In the genomic region with DNA sequence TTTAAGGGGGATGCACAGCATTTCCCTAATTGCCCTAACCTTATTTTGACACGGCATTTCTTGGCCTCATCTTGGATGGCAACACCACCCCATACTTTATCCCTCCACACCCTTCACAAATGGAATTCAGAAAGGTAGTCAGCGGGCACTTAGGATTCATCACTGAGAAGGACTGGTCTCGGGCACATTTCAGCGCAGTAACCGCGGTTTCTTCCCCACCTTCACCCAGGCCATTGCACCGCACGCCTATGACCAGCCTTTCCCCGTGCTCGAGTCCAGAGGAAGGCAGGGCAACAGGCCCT, we compare ENCODE assay signal across 8 mouse cellular contexts. TPM values are rescaled to one million over a fixed set of nuclear protein-coding genes. Genes with fewer than 3 reads are reported as not detected.
DNase-seq lines count a peak whose midpoint lies in the region; ATAC-seq and TF ChIP-seq lines count a peak whose summit lies in the region.

No protein-coding gene starts in this region.

- TF ChIP-seq CTCF in cerebellum, adult 2 months (IDR thresholded peaks at IDR 0.05; ENCODE audit: borderline replicate concordance, insufficient read depth, low read depth, low read length) = no peak
- TF ChIP-seq CTCF in spleen, adult 2 months (IDR thresholded peaks at IDR 0.05; ENCODE audit: extremely low read depth, insufficient read depth, insufficient read length, insufficient replicate concordance) = no peak

- no peaks in the 10 kb centered on the region for H3K36me3 ChIP-seq in spleen, adult 2 months (ENCODE audit: control insufficient read depth, insufficient read depth, low read length)
- H3K36me3 ChIP-seq in limb, embryonic 14.5 days (ENCODE audit: control insufficient read depth, insufficient read depth, low read length) = no peaks in the 10 kb centered on the region
- no peaks in the 10 kb centered on the region for H3K36me3 ChIP-seq in stomach, embryonic 14.5 days (ENCODE audit: control insufficient read depth, insufficient read depth, low read length)

- H3K27me3 ChIP-seq in cerebellum, adult 2 months (ENCODE audit: control insufficient read depth, insufficient read depth, low read length) = no peaks in the 10 kb centered on the region
- H3K27me3 ChIP-seq in spleen, adult 2 months (ENCODE audit: control insufficient read depth, insufficient read depth, low read length) = no peaks in the 10 kb centered on the region
- H3K27me3 ChIP-seq in limb, embryonic 14.5 days (ENCODE audit: control insufficient read depth, insufficient read depth, low read length) = no peaks in the 10 kb centered on the region
- H3K27me3 ChIP-seq in stomach, embryonic 14.5 days (ENCODE audit: control insufficient read depth, insufficient read depth, low read length) = no peaks in the 10 kb centered on the region

- H3K9ac ChIP-seq in limb, embryonic 14.5 days (ENCODE audit: low read depth, low read length, severe bottlenecking) = peak overlapping the region; percentile 89
- H3K9ac ChIP-seq in stomach, embryonic 14.5 days (replicated peaks; ENCODE audit: low read depth, low read length) = peak overlapping the region; percentile 90

- 1% methylated on average over 10 of the region's 10 CpGs for WGBS in cerebellum, adult 2 months
- 2% methylated on average over 10 of the region's 10 CpGs for WGBS in spleen, adult 2 months
- WGBS in limb, embryonic 14.5 days = 8% methylated on average over 10 of the region's 10 CpGs
- 5% methylated on average over 10 of the region's 10 CpGs for WGBS in stomach, embryonic 14.5 days

- no peaks in the 10 kb centered on the region for H3K9me3 ChIP-seq in limb, embryonic 14.5 days (ENCODE audit: control insufficient read depth, low read length)
- no peaks in the 10 kb centered on the region for H3K9me3 ChIP-seq in stomach, embryonic 14.5 days (ENCODE audit: control insufficient read depth, low read depth, low read length)

- peak overlapping the region; percentile 96 for H3K27ac ChIP-seq in cerebellum, adult 2 months (ENCODE audit: insufficient read depth, low read length)
- peak overlapping the region; percentile 92 for H3K27ac ChIP-seq in spleen, adult 2 months (ENCODE audit: insufficient read depth, low read length)
- H3K27ac ChIP-seq in limb, embryonic 14.5 days (replicated peaks; ENCODE audit: low read depth, low read length) = no peak overlapping the region
- no peak overlapping the region for H3K27ac ChIP-seq in stomach, embryonic 14.5 days (ENCODE audit: low read length)

- ATAC-seq in limb, embryonic 14.5 days (ENCODE audit: low FRiP score, low read depth) = no peak
- ATAC-seq in stomach, embryonic 14.5 days (ENCODE audit: insufficient number of reproducible peaks, insufficient read depth, low FRiP score, low read depth) = no peak

- peak overlapping the region; percentile 92 for H3K4me2 ChIP-seq in limb, embryonic 14.5 days (replicated peaks; ENCODE audit: low read depth, low read length, severe bottlenecking)
- peak overlapping the region; percentile 98 for H3K4me2 ChIP-seq in stomach, embryonic 14.5 days (replicated peaks; ENCODE audit: low read depth, low read length)

- peak overlapping the region; percentile 92 for H3K4me3 ChIP-seq in cerebellum, adult 2 months (replicated peaks; ENCODE audit: insufficient read depth, low read depth, low read length)
- H3K4me3 ChIP-seq in spleen, adult 2 months (ENCODE audit: extremely low read depth, insufficient read depth, insufficient read length) = peak overlapping the region; percentile 77
- H3K4me3 ChIP-seq in limb, embryonic 14.5 days (replicated peaks; ENCODE audit: low read length) = peak overlapping the region; percentile 90
- H3K4me3 ChIP-seq in stomach, embryonic 14.5 days (ENCODE audit: low read depth, low read length) = peak overlapping the region; percentile 79

- DNase-seq in cerebellum, adult 2 months = no peak
- DNase-seq in cerebellum, postnatal 4 days (ENCODE audit: low spot score in 2 of 2) = no peak
- no peak for DNase-seq in spleen, adult 2 months (ENCODE audit: low read depth in 1 of 2, low spot score in 2 of 2)
- no peak for DNase-seq in spleen, postnatal 4 days (ENCODE audit: low spot score in 2 of 2)
- DNase-seq in limb, embryonic 14.5 days (ENCODE audit: low spot score) = no peak
- no peak for DNase-seq in adrenal gland, adult 8-10 months
- no peak for DNase-seq in adrenal gland, adult 18-20 months (ENCODE audit: low spot score in 2 of 2)

- TF ChIP-seq POLR2A in cerebellum, adult 2 months (IDR thresholded peaks at IDR 0.05; ENCODE audit: borderline replicate concordance, insufficient read depth, low read length) = no peak
- no peak for TF ChIP-seq POLR2A in spleen, adult 2 months (IDR thresholded peaks at IDR 0.05; ENCODE audit: low read depth, low read length)
- no peak for TF ChIP-seq POLR2A in limb, embryonic 14.5 days (IDR thresholded peaks at IDR 0.05; ENCODE audit: borderline replicate concordance, extremely low read depth, insufficient read depth, insufficient read length)

- peaks cover 8% of the 10 kb centered on the region for H3K4me1 ChIP-seq in cerebellum, adult 2 months (ENCODE audit: control insufficient read depth, insufficient read depth, low read length)
- peaks cover 47% of the 10 kb centered on the region for H3K4me1 ChIP-seq in spleen, adult 2 months (ENCODE audit: control insufficient read depth, insufficient read depth, insufficient read length)
- peaks cover 13% of the 10 kb centered on the region; the same call in 1 of the 2 replicates for H3K4me1 ChIP-seq in limb, embryonic 14.5 days (ENCODE audit: control insufficient read depth, insufficient read depth, low read length)
- H3K4me1 ChIP-seq in stomach, embryonic 14.5 days (ENCODE audit: control insufficient read depth, insufficient read depth, low read length) = peaks cover 20% of the 10 kb centered on the region; the same call in 1 of the 2 replicates

RNA-seq across cellular contexts. Expression of a gene that starts 1.1 kb away (rescaled TPM):
- polyA plus RNA-seq in cerebellum, adult 2 months (2012; rRNA removed) = 310 and 320 TPM in 2 replicates
- polyA plus RNA-seq in spleen, adult 2 months (2012; rRNA removed) = 78.7 and 92.4 TPM in 2 replicates
- polyA plus RNA-seq in limb, embryonic 14.5 days (2012; rRNA removed) = 40.8 and 41.5 TPM in 2 replicates
- 25.6 and 26.6 TPM in 2 replicates for polyA plus RNA-seq in limb, embryonic 14.5 days (2014; fragmentation: Nextera tagmentation; extraction: Ambion mirVana)
- 36.5 and 39.2 TPM in 2 replicates for polyA plus RNA-seq in stomach, embryonic 14.5 days (2014; fragmentation: Nextera tagmentation; extraction: Ambion mirVana)
- 10 to 100 TPM; 45.9 to 89.0 (median 70.6) TPM for total RNA-seq in adrenal gland, adult 8-10 months (2022)
- 10 to 100 TPM; 54.8 to 63.6 TPM for total RNA-seq in adrenal gland, adult 18-20 months (2021)

RNA-seq across cellular contexts. Expression of a gene that starts 11.4 kb away (rescaled TPM):
- polyA plus RNA-seq in cerebellum, adult 2 months (2012; rRNA removed) = 30.0 and 33.9 TPM in 2 replicates
- polyA plus RNA-seq in spleen, adult 2 months (2012; rRNA removed) = 15.0 and 15.1 TPM in 2 replicates
- 34.5 and 37.0 TPM in 2 replicates for polyA plus RNA-seq in limb, embryonic 14.5 days (2012; rRNA removed)
- polyA plus RNA-seq in limb, embryonic 14.5 days (2014; fragmentation: Nextera tagmentation; extraction: Ambion mirVana) = 25.1 and 28.6 TPM in 2 replicates
- polyA plus RNA-seq in stomach, embryonic 14.5 days (2014; fragmentation: Nextera tagmentation; extraction: Ambion mirVana) = 33.5 and 39.8 TPM in 2 replicates
- total RNA-seq in adrenal gland, adult 8-10 months (2022) = 10 to 100 TPM; 61.9 to 93.4 (median 75.7) TPM
- 10 to 100 TPM; 52.7 to 60.2 TPM for total RNA-seq in adrenal gland, adult 18-20 months (2021)

Comparison
In these comparisons a context has a peak if more than half of its experiments do, and no peak if none do; other contexts are left out.
1. H3K27ac ChIP-seq: peak in cerebellum, adult 2 months (single experiment) and spleen, adult 2 months (single experiment); none in limb, embryonic 14.5 days (single experiment) and stomach, embryonic 14.5 days (single experiment).
2. Peak in every context shown above with its lines, with median percentiles within 50 percentile points of each other: H3K4me3 ChIP-seq.